Mouse (Mus musculus): ENCODE data around the gene Nup210l. TPM values are rescaled to one million over a fixed set of nuclear protein-coding genes. Genes with fewer than 3 reads are reported as not detected.

Nup210l gene
- 0.28 and 0.29 TPM in 2 replicates for polyA plus RNA-seq (2015; fragmentation: Nextera tagmentation; extraction: Ambion mirVana)

- Histone ChIP-seq H3K9me3 (no peaks in the 10 kb centered on the region), H3K4me1 (replicated peaks) (no peaks in the 10 kb centered on the region), H3K4me2 (no peak within 1 kb of the TSS), H3K27me3 (no peaks in the 10 kb centered on the region), H3K36me3 (peaks cover 25% of the 10 kb centered on the region), H3K27ac (replicated peaks) (no peak within 1 kb of the TSS), H3K9ac (no peak within 1 kb of the TSS), H3K4me3 (no peak within 1 kb of the TSS)
- no peak for ATAC-seq (ENCODE audit: low read depth)
- 79% methylated on average over 13 of the region's 13 CpGs for whole genome bisulfite sequencing
Measured at GRCm38 (mm10) chr3:90103938-90104337, at the start of gene Nup210l. TSS of gene Nup210l (plus strand) at chr3:90104132.

GRCm38 (mm10) chr3:90061549-90061948 is 42.4 kb upstream of the Nup210l start:
- H3K4me1 ChIP-seq (replicated peaks) = no peaks in the 10 kb centered on the region
- no peak for ATAC-seq (ENCODE audit: low read depth)
- H3K9me3 ChIP-seq = no peaks in the 10 kb centered on the region
- H3K27me3 ChIP-seq = no peaks in the 10 kb centered on the region
- WGBS = 89% methylated on average over 6 of the region's 6 CpGs
- H3K4me3 ChIP-seq = no peak overlapping the region
- no peak overlapping the region for H3K27ac ChIP-seq (replicated peaks)
- H3K9ac ChIP-seq = no peak overlapping the region
- H3K36me3 ChIP-seq = peaks cover 73% of the 10 kb centered on the region
- no peak overlapping the region for H3K4me2 ChIP-seq

DNA sequence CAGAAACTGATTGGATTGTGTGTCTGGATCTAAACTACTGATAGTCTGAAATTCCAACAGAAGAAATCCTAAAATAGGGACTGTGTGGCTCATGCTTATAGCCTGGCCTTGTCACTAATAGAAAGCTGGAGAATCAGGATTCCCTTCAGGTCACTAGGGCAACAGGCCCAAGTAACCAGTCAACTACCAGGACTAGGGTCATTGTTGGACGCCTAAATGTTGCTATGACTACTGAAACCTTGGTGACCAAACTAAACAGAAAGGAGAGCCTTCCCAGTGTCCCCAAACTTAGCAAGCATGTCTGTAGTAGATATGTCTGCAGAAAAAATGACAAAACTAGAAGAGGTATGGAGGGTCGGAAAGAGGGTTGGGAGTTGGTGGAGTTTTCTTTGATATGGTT is 41.4 kb upstream of the Nup210l start:
- no peaks in the 10 kb centered on the region for H3K9me3 ChIP-seq
- H3K27ac ChIP-seq (replicated peaks) = no peak overlapping the region
- no peak overlapping the region for H3K4me2 ChIP-seq
- H3K36me3 ChIP-seq = peaks cover 63% of the 10 kb centered on the region
- H3K4me1 ChIP-seq (replicated peaks) = no peaks in the 10 kb centered on the region
- H3K4me3 ChIP-seq = no peak overlapping the region
- no peak for ATAC-seq (ENCODE audit: low read depth)
- H3K27me3 ChIP-seq = no peaks in the 10 kb centered on the region
- no peak overlapping the region for H3K9ac ChIP-seq
- WGBS = 63% methylated on average over 2 of the region's 2 CpGs

DNA sequence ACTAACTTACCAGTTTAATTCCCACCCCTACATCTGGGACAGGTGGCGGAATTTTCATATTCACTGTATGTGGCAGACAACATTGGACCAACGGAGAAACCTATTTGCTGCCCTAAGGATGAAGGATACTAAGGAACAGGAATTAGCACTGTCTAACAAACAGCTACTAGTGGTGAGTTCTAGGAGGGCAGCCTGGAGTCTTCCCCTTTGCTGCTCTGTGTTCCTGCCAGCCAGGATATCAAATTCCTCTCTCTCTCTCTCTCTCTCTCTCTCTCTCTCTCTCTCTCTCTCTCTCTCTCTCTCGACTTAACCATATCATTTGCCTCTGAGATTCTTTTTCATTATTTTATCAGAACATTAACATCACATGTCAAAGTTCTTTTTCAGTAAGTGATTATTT is 39.5 kb upstream of the Nup210l start:
- Histone ChIP-seq H3K4me1 (replicated peaks) (no peaks in the 10 kb centered on the region), H3K27me3 (no peaks in the 10 kb centered on the region), H3K9ac (no peak overlapping the region), H3K4me2 (no peak overlapping the region), H3K4me3 (no peak overlapping the region), H3K9me3 (no peaks in the 10 kb centered on the region), H3K27ac (replicated peaks) (no peak overlapping the region), H3K36me3 (peaks cover 53% of the 10 kb centered on the region)
- ATAC-seq (ENCODE audit: low read depth) = peak; percentile 32; the same call in 1 of the 2 replicates
- 82% methylated on average over 3 of the region's 3 CpGs for WGBS

DNA sequence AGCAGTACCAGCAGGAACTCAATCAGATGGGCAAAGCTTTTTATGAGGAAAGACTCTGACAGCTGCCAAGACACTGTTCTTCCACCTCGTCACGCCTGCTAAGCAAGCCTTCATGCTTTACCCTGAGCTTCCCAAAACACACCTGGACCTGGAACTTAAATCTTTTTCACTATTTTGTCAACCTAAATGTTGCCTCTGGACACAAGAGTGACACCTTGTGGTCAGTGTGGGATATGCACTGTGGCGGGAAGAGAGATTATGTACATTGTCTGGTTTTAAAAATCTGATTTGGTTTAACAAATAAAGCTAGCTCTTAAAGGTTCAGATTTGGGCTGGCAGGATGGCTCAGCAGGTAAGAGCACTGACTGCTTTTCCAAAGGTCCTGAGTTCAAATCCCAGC is 38.4 kb upstream of the Nup210l start:
- 63% methylated on average over 3 of the region's 3 CpGs for WGBS
- no peak for ATAC-seq (ENCODE audit: low read depth)
- H3K27ac ChIP-seq (replicated peaks) = no peak overlapping the region
- H3K4me2 ChIP-seq = no peak overlapping the region
- peaks cover 44% of the 10 kb centered on the region for H3K36me3 ChIP-seq
- H3K4me3 ChIP-seq = no peak overlapping the region
- H3K9ac ChIP-seq = no peak overlapping the region
- H3K9me3 ChIP-seq = no peaks in the 10 kb centered on the region
- no peaks in the 10 kb centered on the region for H3K4me1 ChIP-seq (replicated peaks)
- no peaks in the 10 kb centered on the region for H3K27me3 ChIP-seq

DNA sequence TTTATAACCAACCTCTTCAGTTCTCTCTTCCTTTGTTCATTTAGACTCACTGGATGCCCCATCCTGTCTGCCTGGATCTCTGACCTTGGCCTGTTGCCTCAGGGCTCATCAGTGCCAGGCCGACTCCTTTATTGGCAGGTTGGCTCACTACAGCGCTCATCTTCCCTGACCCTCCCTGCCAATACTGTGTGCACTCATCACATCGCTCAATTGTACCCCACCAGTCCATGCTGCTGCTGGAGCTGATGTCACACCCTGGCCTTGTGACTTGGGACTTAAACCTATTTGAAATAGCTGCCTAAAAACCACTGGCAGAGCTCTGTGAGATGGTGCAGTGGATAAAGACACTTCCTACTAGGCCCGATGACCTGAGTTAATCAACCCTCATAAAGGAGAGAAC is 36.1 kb upstream of the Nup210l start:
- peaks cover 21% of the 10 kb centered on the region for H3K36me3 ChIP-seq
- H3K4me3 ChIP-seq = no peak overlapping the region
- H3K27ac ChIP-seq (replicated peaks) = no peak overlapping the region
- H3K4me1 ChIP-seq (replicated peaks) = no peaks in the 10 kb centered on the region
- no peak overlapping the region for H3K4me2 ChIP-seq
- no peaks in the 10 kb centered on the region for H3K27me3 ChIP-seq
- ATAC-seq (ENCODE audit: low read depth) = 0 out of 2 replicates have a peak, but pooled peaks have one; percentile 51
- H3K9me3 ChIP-seq = no peaks in the 10 kb centered on the region
- H3K9ac ChIP-seq = no peak overlapping the region
- 93% methylated on average over 4 of the region's 4 CpGs for WGBS

GRCm38 (mm10) chr3:90069688-90070087 is 34.2 kb upstream of the Nup210l start:
- no peak for ATAC-seq (ENCODE audit: low read depth)
- Histone ChIP-seq H3K27ac (replicated peaks) (no peak overlapping the region), H3K4me3 (no peak overlapping the region), H3K4me2 (no peak overlapping the region), H3K36me3 (peaks cover 5% of the 10 kb centered on the region; the same call in 1 of the 2 replicates), H3K9ac (no peak overlapping the region), H3K9me3 (no peaks in the 10 kb centered on the region), H3K4me1 (replicated peaks) (no peaks in the 10 kb centered on the region), H3K27me3 (no peaks in the 10 kb centered on the region)
- WGBS = 79% methylated on average over 7 of the region's 7 CpGs

GRCm38 (mm10) chr3:90072294-90072693 is 31.6 kb upstream of the Nup210l start, which contains the start of gene Tpm3:
TSS of gene Tpm3 (plus strand) at chr3:90072649.
- no peak within 1 kb of the TSS for H3K4me2 ChIP-seq
- no peak within 1 kb of the TSS for H3K27ac ChIP-seq (replicated peaks)
- H3K9me3 ChIP-seq = no peaks in the 10 kb centered on the region
- no peak for ATAC-seq (ENCODE audit: low read depth)
- peaks cover 5% of the 10 kb centered on the region for H3K4me1 ChIP-seq (replicated peaks)
- H3K9ac ChIP-seq = no peak within 1 kb of the TSS
- no peaks in the 10 kb centered on the region for H3K36me3 ChIP-seq
- whole genome bisulfite sequencing = 75% methylated on average over 4 of the region's 4 CpGs
- no peak within 1 kb of the TSS for H3K4me3 ChIP-seq
- H3K27me3 ChIP-seq = no peaks in the 10 kb centered on the region

DNA sequence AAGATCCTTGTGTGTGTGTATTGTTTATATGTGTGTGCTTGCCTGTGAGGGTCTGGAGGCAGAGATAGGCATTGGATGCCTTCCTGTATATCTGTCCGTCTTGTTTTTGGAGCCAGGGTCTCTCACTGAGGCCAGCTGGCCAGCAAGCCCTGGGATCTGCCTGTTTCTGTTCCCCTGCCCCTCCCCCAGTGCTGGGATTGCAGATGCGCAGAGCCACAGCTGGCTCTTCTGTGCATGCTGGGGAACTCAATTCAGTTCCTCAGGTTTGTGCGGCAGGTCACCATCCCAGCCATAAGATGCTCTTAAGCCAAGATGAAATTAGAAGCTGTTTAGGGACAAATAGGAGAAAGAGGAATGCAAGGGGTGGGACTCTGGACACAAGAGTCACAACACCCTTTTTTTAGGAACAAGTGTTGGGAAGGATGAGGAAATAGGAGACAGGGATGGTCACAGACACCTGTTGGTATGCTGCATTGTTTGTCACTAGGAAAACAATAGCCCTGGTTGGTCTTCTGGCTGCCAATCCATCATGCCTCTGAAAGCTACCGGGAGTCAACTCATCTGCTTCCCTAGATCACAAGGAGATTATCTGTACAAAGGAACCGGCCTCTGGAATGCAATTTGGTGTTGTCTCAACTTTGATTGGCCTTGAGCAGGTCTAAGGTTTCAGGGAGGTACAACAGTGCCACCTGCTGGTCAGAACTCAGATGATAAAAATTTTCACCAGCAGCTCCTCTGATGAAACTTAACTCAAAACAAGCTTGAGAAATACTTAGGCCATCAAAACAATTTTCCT is 26.8 kb upstream of the Nup210l start:
- no peak overlapping the region for H3K9ac ChIP-seq
- no peak for ATAC-seq (ENCODE audit: low read depth)
- 10% methylated on average over 5 of the region's 5 CpGs for WGBS
- H3K4me2 ChIP-seq = peak overlapping the region; percentile 31
- no peak overlapping the region; the same call in 1 of the 2 replicates for H3K27ac ChIP-seq (replicated peaks)
- no peaks in the 10 kb centered on the region for H3K27me3 ChIP-seq
- peaks cover 34% of the 10 kb centered on the region for H3K4me1 ChIP-seq (replicated peaks)
- no peaks in the 10 kb centered on the region for H3K36me3 ChIP-seq
- no peak overlapping the region for H3K4me3 ChIP-seq
- no peaks in the 10 kb centered on the region for H3K9me3 ChIP-seq

DNA sequence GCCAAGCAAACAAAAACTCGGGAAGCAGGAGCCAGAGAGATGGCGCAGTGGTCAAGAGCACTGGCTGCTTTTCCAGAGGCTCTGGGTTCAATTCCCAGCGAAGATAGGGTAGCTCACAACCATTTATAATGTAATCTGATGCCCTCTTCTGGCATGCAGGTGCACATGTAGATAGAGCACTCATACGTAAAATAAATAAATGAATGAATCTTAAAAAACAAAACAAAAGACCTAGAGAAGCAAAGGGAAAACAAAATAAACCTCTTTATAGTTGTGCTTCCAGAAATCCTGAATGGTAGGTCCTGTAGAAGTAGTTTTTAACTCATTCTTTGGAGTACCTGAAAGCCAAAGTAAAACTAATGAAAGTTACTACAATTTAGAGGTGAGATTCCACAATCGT is 25.7 kb upstream of the Nup210l start:
- WGBS = 59% methylated on average over 5 of the region's 5 CpGs
- ATAC-seq (ENCODE audit: low read depth) = no peak
- H3K4me3 ChIP-seq = no peak overlapping the region
- H3K36me3 ChIP-seq = no peaks in the 10 kb centered on the region
- no peak overlapping the region for H3K9ac ChIP-seq
- H3K9me3 ChIP-seq = no peaks in the 10 kb centered on the region
- no peak overlapping the region for H3K27ac ChIP-seq (replicated peaks)
- H3K4me2 ChIP-seq = no peak overlapping the region
- H3K4me1 ChIP-seq (replicated peaks) = peaks cover 45% of the 10 kb centered on the region
- no peaks in the 10 kb centered on the region for H3K27me3 ChIP-seq

DNA sequence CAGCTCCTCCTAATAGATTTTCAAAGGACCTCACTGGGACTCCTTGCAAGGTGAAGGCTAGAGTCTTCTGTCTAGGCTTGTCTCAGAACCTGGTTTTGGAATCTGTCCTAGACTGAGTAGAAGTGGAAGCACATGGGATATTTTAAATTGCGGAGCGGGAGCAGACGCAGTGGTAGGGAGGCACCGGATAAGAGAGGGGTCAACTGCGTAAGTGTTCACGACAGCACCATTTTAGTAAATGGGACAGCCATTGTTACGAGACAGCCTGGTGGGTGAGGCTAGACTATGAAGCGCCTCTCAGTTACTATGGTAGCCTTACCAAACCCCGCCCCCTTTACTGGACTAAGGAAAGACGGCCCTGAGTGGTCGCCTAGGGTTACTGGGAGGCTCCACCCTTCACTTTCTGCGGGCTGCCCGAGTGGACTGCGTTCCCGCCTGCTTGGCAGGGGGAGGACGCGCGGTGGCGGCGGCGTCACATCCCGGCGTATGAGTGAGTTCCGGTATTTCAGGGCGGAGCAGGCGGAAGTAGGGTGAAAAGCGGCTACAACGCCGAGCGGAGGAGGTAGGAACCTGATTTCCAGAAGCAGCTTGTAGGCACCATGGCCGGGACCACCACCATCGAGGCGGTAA is 24.7 kb upstream of the Nup210l start:
- Histone ChIP-seq H3K36me3 (no peaks in the 10 kb centered on the region), H3K27me3 (no peaks in the 10 kb centered on the region), H3K4me2 (peak overlapping the region; percentile 73), H3K27ac (replicated peaks) (peak overlapping the region; percentile 93), H3K9me3 (no peaks in the 10 kb centered on the region), H3K4me1 (replicated peaks) (peaks cover 55% of the 10 kb centered on the region), H3K4me3 (peak overlapping the region; percentile 92), H3K9ac (peak overlapping the region; percentile 93)
- WGBS = under 1% methylated on average over 33 of the region's 33 CpGs
- peak; percentile 94 for ATAC-seq (ENCODE audit: low read depth)

GRCm38 (mm10) chr3:90079763-90080497 is 24.0 kb upstream of the Nup210l start:
- peak overlapping the region; percentile 73 for H3K4me2 ChIP-seq
- H3K9ac ChIP-seq = peak overlapping the region; percentile 93
- H3K27me3 ChIP-seq = no peaks in the 10 kb centered on the region
- H3K4me1 ChIP-seq (replicated peaks) = peaks cover 62% of the 10 kb centered on the region
- peak overlapping the region; percentile 93 for H3K27ac ChIP-seq (replicated peaks)
- H3K4me3 ChIP-seq = peak overlapping the region; percentile 92
- peak; percentile 82 for ATAC-seq (ENCODE audit: low read depth)
- under 1% methylated on average over 52 of the region's 53 CpGs for WGBS
- no peaks in the 10 kb centered on the region for H3K9me3 ChIP-seq
- no peaks in the 10 kb centered on the region for H3K36me3 ChIP-seq
